Mouse (Mus musculus) forebrain, postnatal 0 days (tissue): ENCODE measurements at regions not wholly inside any gene's neighbourhood (a gene's known extent, or its start where the extent isn't known, plus 50 kb on each side); places are given as distances from the start of the nearest gene placed in this dataset.

Experiments
- ATAC-seq: fragments of 200-750 bp; cut with Nextera tagmentation; 2 replicates; pipeline ENCODE4 v1.8.0; 2017; ENCODE audit warnings: mild to moderate bottlenecking, moderate library complexity
- DNase-seq: peaks from one replicate; pipeline ENCODE4 v3.0.0-alpha.2; 2015
- H3K27ac ChIP-seq: fragments of 300-500 bp; sonication (generic); 2 replicates; pipeline ENCODE4 v1.5.1; 2014; ENCODE audit warnings: low read depth, mild to moderate bottlenecking, antibody characterized with exemption, low read length, moderate library complexity, mixed read lengths
- H3K27me3 ChIP-seq: fragments of 300-500 bp; sonication (generic); 2 replicates; pipeline ENCODE4 v1.6.1; 2014; ENCODE audit warnings: mild to moderate bottlenecking, low read length, mixed read lengths; ENCODE audit not compliant: insufficient read depth
- H3K36me3 ChIP-seq: fragments of 300-500 bp; sonication (generic); 2 replicates; pipeline ENCODE4 v1.6.1; 2014; ENCODE audit warnings: mild to moderate bottlenecking, moderate library complexity; ENCODE audit not compliant: insufficient read depth
- H3K4me1 ChIP-seq: fragments of 300-500 bp; sonication (generic); 2 replicates; pipeline ENCODE4 v1.6.1; 2014; ENCODE audit warnings: antibody characterized with exemption; ENCODE audit not compliant: insufficient read depth
- H3K4me2 ChIP-seq: fragments of 300-500 bp; sonication (generic); 2 replicates; pipeline ENCODE4 v1.6.1; 2014; ENCODE audit warnings: low read depth, mild to moderate bottlenecking, moderate library complexity
- H3K4me3 ChIP-seq: fragments of 300-500 bp; sonication (generic); 2 replicates; pipeline ENCODE4 v1.5.1; 2014; ENCODE audit warnings: low read depth, low read length, mixed read lengths
- H3K9ac ChIP-seq: fragments of 300-500 bp; sonication (generic); 2 replicates; pipeline ENCODE4 v1.6.1; 2014; ENCODE audit warnings: mild to moderate bottlenecking
- H3K9me3 ChIP-seq: fragments of 300-500 bp; sonication (generic); 2 replicates; pipeline ENCODE4 v1.6.1; 2016; ENCODE audit warnings: low read length
- CTCF ChIP-seq: sonication (generic); IDR thresholded peaks from 2 replicates; pipeline ENCODE4 v1.5.1; 2016; ENCODE audit warnings: antibody characterized with exemption, control low read depth, low read depth
- WGBS: fragments of 180-500 bp; shearing (Covaris S2); extraction: QIAGEN DNeasy Blood & Tissue Kit; methylation state at CpG from one replicate; pipeline ENCODE4 v1.1.7; 2014; 5-methylcytosine and 5-hydroxymethylcytosine counted together

GRCm38 (mm10) chr1:72944805-72945749 is 70.4 kb upstream of the Igfbp5 start:
- 12% methylated on average over 21 of the region's 21 CpGs for WGBS
- no peak overlapping the region for H3K9ac ChIP-seq
- no peak for ATAC-seq

GRCm38 (mm10) chr1:72944221-72944620 is 69.5 kb upstream of the Igfbp5 start:
- H3K27me3 ChIP-seq: no peaks in the 10 kb centered on the region
- H3K4me1 ChIP-seq: no peaks in the 10 kb centered on the region
- DNase-seq: no peak
- H3K4me2 ChIP-seq: no peak overlapping the region
- H3K9me3 ChIP-seq: no peaks in the 10 kb centered on the region
- no peak for TF ChIP-seq CTCF
- WGBS: 42% methylated on average over 3 of the region's 3 CpGs
- H3K9ac ChIP-seq: no peak overlapping the region
- no peak overlapping the region for H3K27ac ChIP-seq
- ATAC-seq: no peak
- no peaks in the 10 kb centered on the region for H3K36me3 ChIP-seq
- H3K4me3 ChIP-seq: no peak overlapping the region

More at GRCm38 (mm10) chr1:72944805-72945749, 70.4 kb upstream of the Igfbp5 start:
- Histone ChIP-seq H3K4me2 (peak overlapping the region; percentile 19; the same call in 1 of the 2 replicates), H3K9me3 (no peaks in the 10 kb centered on the region), H3K4me1 (no peaks in the 10 kb centered on the region), H3K4me3 (no peak overlapping the region), H3K27me3 (no peaks in the 10 kb centered on the region), H3K27ac (no peak overlapping the region), H3K36me3 (no peaks in the 10 kb centered on the region)
- no peak for DNase-seq
- TF ChIP-seq CTCF: no peak

GRCm38 (mm10) chr1:72943082-72943481 is 68.4 kb upstream of the Igfbp5 start:
- Histone ChIP-seq H3K4me3 (no peak overlapping the region), H3K4me2 (no peak overlapping the region), H3K27ac (no peak overlapping the region), H3K36me3 (no peaks in the 10 kb centered on the region), H3K9me3 (no peaks in the 10 kb centered on the region), H3K27me3 (no peaks in the 10 kb centered on the region), H3K9ac (no peak overlapping the region), H3K4me1 (no peaks in the 10 kb centered on the region)
- ATAC-seq (no peak), DNase-seq (no peak)
- 88% methylated on average over 1 of the region's 1 CpGs for WGBS
- TF ChIP-seq CTCF: no peak

GRCm38 (mm10) chr1:72942351-72942750 is 67.7 kb upstream of the Igfbp5 start:
- no peak for TF ChIP-seq CTCF
- H3K4me1 ChIP-seq: no peaks in the 10 kb centered on the region
- ATAC-seq: no peak

GRCm38 (mm10) chr1:72939948-72940347 is 65.3 kb upstream of the Igfbp5 start:
- DNase-seq (no peak), ATAC-seq (no peak)
- H3K27ac ChIP-seq: no peak overlapping the region
- no peak overlapping the region for H3K4me3 ChIP-seq
- no peaks in the 10 kb centered on the region for H3K4me1 ChIP-seq
- no peaks in the 10 kb centered on the region for H3K27me3 ChIP-seq
- no peak for TF ChIP-seq CTCF
- H3K36me3 ChIP-seq: no peaks in the 10 kb centered on the region
- no peak overlapping the region for H3K9ac ChIP-seq
- H3K4me2 ChIP-seq: no peak overlapping the region
- no peaks in the 10 kb centered on the region for H3K9me3 ChIP-seq
- WGBS: 78% methylated on average over 1 of the region's 1 CpGs

More at GRCm38 (mm10) chr1:72942351-72942750, 67.7 kb upstream of the Igfbp5 start:
- no peak overlapping the region for H3K9ac ChIP-seq
- H3K27me3 ChIP-seq: no peaks in the 10 kb centered on the region
- no peaks in the 10 kb centered on the region for H3K9me3 ChIP-seq
- WGBS: 83% methylated on average over 9 of the region's 9 CpGs
- no peaks in the 10 kb centered on the region for H3K36me3 ChIP-seq
- DNase-seq: no peak
- H3K4me2 ChIP-seq: no peak overlapping the region
- no peak overlapping the region for H3K4me3 ChIP-seq
- H3K27ac ChIP-seq: no peak overlapping the region

GRCm38 (mm10) chr1:72936681-72937465 is 62.2 kb upstream of the Igfbp5 start:
- Histone ChIP-seq H3K4me3 (no peak overlapping the region), H3K27me3 (no peaks in the 10 kb centered on the region), H3K36me3 (no peaks in the 10 kb centered on the region), H3K9me3 (no peaks in the 10 kb centered on the region), H3K9ac (no peak overlapping the region), H3K27ac (no peak overlapping the region), H3K4me2 (no peak overlapping the region), H3K4me1 (no peaks in the 10 kb centered on the region)
- WGBS: 86% methylated on average over 5 of the region's 5 CpGs
- no peak for TF ChIP-seq CTCF
- no peak for DNase-seq
- ATAC-seq: no peak; the same call in 1 of the 2 replicates

- Histone ChIP-seq H3K4me2 (no peak overlapping the region), H3K27me3 (no peaks in the 10 kb centered on the region), H3K9me3 (no peaks in the 10 kb centered on the region), H3K4me3 (no peak overlapping the region), H3K27ac (no peak overlapping the region), H3K9ac (no peak overlapping the region), H3K36me3 (no peaks in the 10 kb centered on the region), H3K4me1 (no peaks in the 10 kb centered on the region)
- no peak for ATAC-seq
- DNase-seq: no peak
- WGBS: 69% methylated on average over 5 of the region's 5 CpGs
- no peak for TF ChIP-seq CTCF
Measured at GRCm38 (mm10) chr1:72936231-72936630, 61.5 kb upstream of the Igfbp5 start.
